Mouse (Mus musculus) left cerebral cortex, adult 18-20 months (tissue): ENCODE data around the gene Rhbdd3. TPM values are rescaled to one million over a fixed set of nuclear protein-coding genes. Genes with fewer than 3 reads are reported as not detected.
A peak's percentile ranks its signal among the peaks of the same experiment; 100 is the strongest.

Experiments
- DNase-seq, 2 experiments: peaks; one replicate each; pipeline ENCODE4 v3.0.0; 2021 to 2022; ENCODE audit warnings: low spot score in 2 of 2, mixed read lengths in 1 of 2
- total RNA-seq, 2 experiments: library from RNA; stranded (reverse); gene quantifications; 2 replicates each; pipeline ENCODE4 v1.2.3; 2021

Rhbdd3 gene
- total RNA-seq, 2 experiments from 2014 or later, result 22.9 to 23.3 TPM

GRCm38 (mm10) chr11:5114931-5115581 lies 16.3 kb downstream of the Rhbdd3 start:
- DNase-seq, result peak; percentile 89 to 93

- no peak for DNase-seq
These were observed 27.0 kb downstream of the Rhbdd3 start for GRCm38 (mm10) chr11:5125713-5126112.

GRCm38 (mm10) chr11:5129035-5129480 lies 30.3 kb downstream of the Rhbdd3 start:
- DNase-seq, result no peak

- DNase-seq, result no peak
These were observed 31.5 kb downstream of the Rhbdd3 start for GRCm38 (mm10) chr11:5130111-5130665.

- no peak for DNase-seq
These were observed 34.0 kb downstream of the Rhbdd3 start for GRCm38 (mm10) chr11:5132751-5133150.

GRCm38 (mm10) chr11:5135914-5136313 lies 37.2 kb downstream of the Rhbdd3 start:
- no peak for DNase-seq

- DNase-seq, result no peak
These were observed 39.9 kb downstream of the Rhbdd3 start for GRCm38 (mm10) chr11:5138642-5139041.

GRCm38 (mm10) chr11:5139372-5139771 lies 40.6 kb downstream of the Rhbdd3 start:
- no peak for DNase-seq

GRCm38 (mm10) chr11:5140619-5141018 lies 41.9 kb downstream of the Rhbdd3 start:
- DNase-seq, result peak; percentile 35 to 53

GRCm38 (mm10) chr11:5141252-5141651 lies 42.5 kb downstream of the Rhbdd3 start:
- DNase-seq, result no peak

- DNase-seq, result no peak
These were observed 43.2 kb downstream of the Rhbdd3 start for GRCm38 (mm10) chr11:5141965-5142364.

- DNase-seq, result no peak
These were observed 46.9 kb downstream of the Rhbdd3 start for GRCm38 (mm10) chr11:5145600-5145999.

- no peak for DNase-seq
These were observed 50.5 kb downstream of the Rhbdd3 start for GRCm38 (mm10) chr11:5149249-5149648.

- no peak for DNase-seq
These were observed 51.2 kb downstream of the Rhbdd3 start for GRCm38 (mm10) chr11:5149955-5150354.

GRCm38 (mm10) chr11:5150416-5151246 lies 51.9 kb downstream of the Rhbdd3 start:
- no peak for DNase-seq

- no peak for DNase-seq
These were observed 52.5 kb downstream of the Rhbdd3 start for GRCm38 (mm10) chr11:5151247-5151630.

GRCm38 (mm10) chr11:5151680-5152337 lies 53.1 kb downstream of the Rhbdd3 start, which contains the start of gene Emid1:
TSS of gene Emid1 (minus strand) at chr11:5152257.
- DNase-seq, result no peak

GRCm38 (mm10) chr11:5154961-5155805 lies 56.5 kb downstream of the Rhbdd3 start:
- DNase-seq, result no peak
